Mouse (Mus musculus): ENCODE measurements at regions not wholly inside any gene's neighbourhood (a gene's known extent, or its start where the extent isn't known, plus 50 kb on each side); places are given as distances from the start of the nearest gene placed in this dataset.
"Not testable (repeated sequence)": the region's sequence is repeated elsewhere in the genome, so short reads cannot be mapped to it uniquely, and the experiment has no call there.

GRCm38 (mm10) chr4:4380024-4380590, 302.8 kb upstream of the Sdr16c6 start:
- intact Hi-C loops (cut with DNase I) = no loop called here

GRCm38 (mm10) chr4:4335216-4335615, 257.9 kb upstream of the Sdr16c6 start:
- DNase-seq = no peak
- intact Hi-C loops (cut with DNase I) = no loop called here

More at GRCm38 (mm10) chr4:4380024-4380590, 302.8 kb upstream of the Sdr16c6 start:
- no peak for DNase-seq

GRCm38 (mm10) chr4:4333472-4334123, 256.3 kb upstream of the Sdr16c6 start:
- no peak for DNase-seq
- intact Hi-C loops (cut with DNase I) = no loop called here

- intact Hi-C loops (cut with DNase I) = no loop called here
- no peak for DNase-seq
These were observed 253.8 kb upstream of the Sdr16c6 start for GRCm38 (mm10) chr4:4331105-4331504.

GRCm38 (mm10) chr4:4315651-4316411, 238.5 kb upstream of the Sdr16c6 start:
- no peak for DNase-seq
- intact Hi-C loops (cut with DNase I) = no loop called here

- intact Hi-C loops (cut with DNase I) = no loop called here
- no peak for DNase-seq
These were observed 234.2 kb upstream of the Sdr16c6 start for GRCm38 (mm10) chr4:4311496-4311895.

GRCm38 (mm10) chr4:4306922-4307321, 229.6 kb upstream of the Sdr16c6 start:
- no peak for DNase-seq
- intact Hi-C loops (cut with DNase I) = no loop called here

- intact Hi-C loops (cut with DNase I) = no loop called here
- DNase-seq = no peak
These were observed 228.5 kb upstream of the Sdr16c6 start for GRCm38 (mm10) chr4:4305740-4306249.

GRCm38 (mm10) chr4:4304666-4305065, 227.3 kb upstream of the Sdr16c6 start:
- no peak for DNase-seq
- intact Hi-C loops (cut with DNase I) = no loop called here

- DNase-seq = no peak
- intact Hi-C loops (cut with DNase I) = no loop called here
These were observed 223.0 kb upstream of the Sdr16c6 start for GRCm38 (mm10) chr4:4300189-4300879.

GRCm38 (mm10) chr4:4299631-4300030, 222.3 kb upstream of the Sdr16c6 start:
- intact Hi-C loops (cut with DNase I) = no loop called here
- DNase-seq = no peak

- DNase-seq = no peak
- intact Hi-C loops (cut with DNase I) = no loop called here
These were observed 172.3 kb upstream of the Sdr16c6 start for GRCm38 (mm10) chr4:4249601-4250000.

- intact Hi-C loops (cut with DNase I) = no loop called here
- no peak for DNase-seq
These were observed 170.3 kb upstream of the Sdr16c6 start for GRCm38 (mm10) chr4:4247669-4248068.

GRCm38 (mm10) chr4:4242306-4242980, 165.1 kb upstream of the Sdr16c6 start:
- DNase-seq = not testable (repeated sequence)
- intact Hi-C loops (cut with DNase I) = loop anchor here (1.0 kb wide), 1 partner anchor 8 kb away; no protein-coding TSS in a partner anchor

GRCm38 (mm10) chr4:4226209-4226608, 148.9 kb upstream of the Sdr16c6 start:
- DNase-seq = no peak
- intact Hi-C loops (cut with DNase I) = no loop called here

GRCm38 (mm10) chr4:4219701-4220100, 142.4 kb upstream of the Sdr16c6 start:
- no peak for DNase-seq
- intact Hi-C loops (cut with DNase I) = no loop called here

- intact Hi-C loops (cut with DNase I) = no loop called here
- DNase-seq = no peak
These were observed 134.6 kb upstream of the Sdr16c6 start for GRCm38 (mm10) chr4:4211892-4212291.

GRCm38 (mm10) chr4:4205158-4205557, 127.8 kb upstream of the Sdr16c6 start:
- intact Hi-C loops (cut with DNase I) = no loop called here
- no peak for DNase-seq

GRCm38 (mm10) chr4:4199309-4199708, 122.0 kb upstream of the Sdr16c6 start:
- intact Hi-C loops (cut with DNase I) = no loop called here
- no peak for DNase-seq

GRCm38 (mm10) chr4:4195834-4196233, 118.5 kb upstream of the Sdr16c6 start:
- intact Hi-C loops (cut with DNase I) = no loop called here
- DNase-seq = peak; percentile 21 to 30

All from heart, postnatal 36 days (tissue).